Comparison of ENCODE assay signal across 8 mouse cellular contexts in genomic region chr2:30171371-30171996, GRCm38 (mm10). TPM values are rescaled to one million over a fixed set of nuclear protein-coding genes. Genes with fewer than 3 reads are reported as not detected.
A peak's percentile ranks its signal among the peaks of the same experiment; 100 is the strongest.
DNase-seq lines count a peak whose midpoint lies in the region; ATAC-seq and TF ChIP-seq lines count a peak whose summit lies in the region.

Gene Endog, plus strand, starts transcription at chr2:30171493.

- peak within 1 kb of the TSS; percentile 84 for H3K4me3 ChIP-seq in E14TG2a.4 (replicated peaks; ENCODE audit: low read length)
- peak within 1 kb of the TSS; percentile 63 for H3K4me3 ChIP-seq in forebrain, embryonic 13.5 days
- H3K4me3 ChIP-seq in heart, postnatal 0 days (ENCODE audit: low read depth, low read length): peak within 1 kb of the TSS; percentile 71
- peak within 1 kb of the TSS; percentile 66 for H3K4me3 ChIP-seq in liver, embryonic 15.5 days (replicated peaks)
- peak within 1 kb of the TSS; percentile 62 for H3K4me3 ChIP-seq in neural tube, embryonic 11.5 days (ENCODE audit: low read depth, low read length)
- H3K4me3 ChIP-seq in stomach, embryonic 16.5 days (replicated peaks; ENCODE audit: low read length): peak within 1 kb of the TSS; percentile 67

- peaks cover 8% of the 10 kb centered on the region for H3K9me3 ChIP-seq in E14TG2a.4 (ENCODE audit: low read length)
- peaks cover 13% of the 10 kb centered on the region for H3K9me3 ChIP-seq in forebrain, embryonic 13.5 days (replicated peaks)
- peaks cover 6% of the 10 kb centered on the region for H3K9me3 ChIP-seq in heart, postnatal 0 days (replicated peaks; ENCODE audit: control insufficient read depth, low read length)
- peaks cover 6% of the 10 kb centered on the region for H3K9me3 ChIP-seq in liver, embryonic 15.5 days (replicated peaks)
- H3K9me3 ChIP-seq in neural tube, embryonic 11.5 days (ENCODE audit: control insufficient read depth, low read length): 0 out of 2 replicates have a peak, but pooled peaks cover 3% of the 10 kb centered on the region
- peaks cover 7% of the 10 kb centered on the region for H3K9me3 ChIP-seq in stomach, embryonic 16.5 days (replicated peaks; ENCODE audit: control insufficient read depth, low read length)

- H3K9ac ChIP-seq in forebrain, embryonic 13.5 days: peak within 1 kb of the TSS; percentile 76
- peak within 1 kb of the TSS; percentile 70 for H3K9ac ChIP-seq in heart, postnatal 0 days (replicated peaks; ENCODE audit: low read depth, low read length)
- H3K9ac ChIP-seq in liver, embryonic 15.5 days: peak within 1 kb of the TSS; percentile 60
- peak within 1 kb of the TSS; percentile 73 for H3K9ac ChIP-seq in neural tube, embryonic 11.5 days (ENCODE audit: low read length)
- peak within 1 kb of the TSS; percentile 85 for H3K9ac ChIP-seq in stomach, embryonic 16.5 days (ENCODE audit: low read length)

- peak within 1 kb of the TSS; percentile 91 for H3K4me2 ChIP-seq in forebrain, embryonic 13.5 days
- H3K4me2 ChIP-seq in heart, postnatal 0 days (ENCODE audit: low read depth, low read length): peak within 1 kb of the TSS; percentile 78
- peak within 1 kb of the TSS; percentile 95 for H3K4me2 ChIP-seq in liver, embryonic 15.5 days
- peak within 1 kb of the TSS; percentile 94 for H3K4me2 ChIP-seq in neural tube, embryonic 11.5 days (ENCODE audit: low read depth)
- peak within 1 kb of the TSS; percentile 98 for H3K4me2 ChIP-seq in stomach, embryonic 16.5 days (ENCODE audit: low read depth, low read length)

- no peak for TF ChIP-seq EP300 in heart, postnatal 0 days (IDR thresholded peaks at IDR 0.05; ENCODE audit: low read depth)

- peaks cover 44% of the 10 kb centered on the region for H3K36me3 ChIP-seq in E14TG2a.4 (ENCODE audit: insufficient read depth, low read length)
- H3K36me3 ChIP-seq in forebrain, embryonic 13.5 days (ENCODE audit: poor library complexity, severe bottlenecking): peaks cover 41% of the 10 kb centered on the region
- peaks cover 38% of the 10 kb centered on the region for H3K36me3 ChIP-seq in heart, postnatal 0 days (replicated peaks; ENCODE audit: control insufficient read depth, insufficient read depth, low read length)
- peaks cover 40% of the 10 kb centered on the region for H3K36me3 ChIP-seq in liver, embryonic 15.5 days (replicated peaks)
- peaks cover 17% of the 10 kb centered on the region for H3K36me3 ChIP-seq in neural tube, embryonic 11.5 days (ENCODE audit: control insufficient read depth, insufficient read depth, low read length)
- peaks cover 21% of the 10 kb centered on the region for H3K36me3 ChIP-seq in stomach, embryonic 16.5 days (ENCODE audit: control insufficient read depth, insufficient read depth, low read length)

- ATAC-seq in forebrain, embryonic 13.5 days: peak; percentile 96
- ATAC-seq in heart, postnatal 0 days (ENCODE audit: insufficient read depth, low read depth): peak; percentile 98
- ATAC-seq in liver, embryonic 15.5 days (ENCODE audit: insufficient read depth): peak; percentile 88
- peak; percentile 91 for ATAC-seq in neural tube, embryonic 11.5 days (ENCODE audit: insufficient read depth, low FRiP score, low TSS enrichment)
- ATAC-seq in stomach, embryonic 16.5 days (ENCODE audit: insufficient read depth, low FRiP score): peak; percentile 93

- peaks cover 37% of the 10 kb centered on the region for H3K4me1 ChIP-seq in E14TG2a.4 (replicated peaks; ENCODE audit: low read depth, low read length)
- peaks cover 11% of the 10 kb centered on the region for H3K4me1 ChIP-seq in forebrain, embryonic 13.5 days
- H3K4me1 ChIP-seq in heart, postnatal 0 days (ENCODE audit: control insufficient read depth, insufficient read depth): peaks cover 7% of the 10 kb centered on the region
- H3K4me1 ChIP-seq in liver, embryonic 15.5 days (replicated peaks): peaks cover 17% of the 10 kb centered on the region
- no peaks in the 10 kb centered on the region; the same call in 1 of the 2 replicates for H3K4me1 ChIP-seq in neural tube, embryonic 11.5 days (ENCODE audit: control insufficient read depth, insufficient read depth, low read length)
- H3K4me1 ChIP-seq in stomach, embryonic 16.5 days (ENCODE audit: control insufficient read depth, insufficient read depth, low read length): peaks cover 3% of the 10 kb centered on the region; the same call in 1 of the 2 replicates

- under 1% methylated on average over 75 of the region's 75 CpGs for WGBS in forebrain, embryonic 13.5 days
- under 1% methylated on average over 65 of the region's 75 CpGs for WGBS in heart, postnatal 0 days
- WGBS in liver, embryonic 15.5 days (ENCODE audit: insufficient replicate concordance): under 1% methylated on average over 75 of the region's 75 CpGs
- under 1% methylated on average over 74 of the region's 75 CpGs for WGBS in neural tube, embryonic 11.5 days
- under 1% methylated on average over 75 of the region's 75 CpGs for WGBS in stomach, embryonic 16.5 days

- DNase-seq in c-Kit-positive CD71-positive TER-119-positive erythroid progenitor cells, embryonic 14.5 days (ENCODE audit: low spot score): peak; percentile 66
- DNase-seq in heart, postnatal 0 days (ENCODE audit: low spot score): peak; percentile 91
- DNase-seq in kidney, postnatal 4 days: peak; percentile 85 to 91
- peak; percentile 85 for DNase-seq in neural tube, embryonic 11.5 days (ENCODE audit: low spot score)

- no peak for TF ChIP-seq CTCF in E14TG2a.4 (conservative IDR thresholded peaks at IDR 0.05; ENCODE audit: low read length)
- no peak for TF ChIP-seq CTCF in heart, postnatal 0 days (IDR thresholded peaks at IDR 0.05; ENCODE audit: low read depth)

- peaks cover 5% of the 10 kb centered on the region; the same call in 1 of the 2 replicates for H3K27me3 ChIP-seq in E14TG2a.4 (ENCODE audit: insufficient read depth, low read length)
- H3K27me3 ChIP-seq in forebrain, embryonic 13.5 days: no peaks in the 10 kb centered on the region
- no peaks in the 10 kb centered on the region for H3K27me3 ChIP-seq in heart, postnatal 0 days (ENCODE audit: control insufficient read depth, insufficient read depth, low read length)
- H3K27me3 ChIP-seq in liver, embryonic 15.5 days: no peaks in the 10 kb centered on the region
- H3K27me3 ChIP-seq in neural tube, embryonic 11.5 days (ENCODE audit: control insufficient read depth, insufficient read depth, low read length): no peaks in the 10 kb centered on the region
- no peaks in the 10 kb centered on the region for H3K27me3 ChIP-seq in stomach, embryonic 16.5 days (ENCODE audit: control insufficient read depth, insufficient read depth, low read length)

- H3K27ac ChIP-seq in forebrain, embryonic 13.5 days: peak within 1 kb of the TSS; percentile 91
- peak within 1 kb of the TSS; percentile 97 for H3K27ac ChIP-seq in heart, postnatal 0 days (ENCODE audit: low read depth)
- H3K27ac ChIP-seq in liver, embryonic 15.5 days (replicated peaks): peak within 1 kb of the TSS; percentile 68
- peak within 1 kb of the TSS; percentile 80 for H3K27ac ChIP-seq in neural tube, embryonic 11.5 days (ENCODE audit: low read depth, low read length)
- H3K27ac ChIP-seq in stomach, embryonic 16.5 days (ENCODE audit: low read length): peak within 1 kb of the TSS; percentile 89

RNA-seq across cellular contexts. Expression of gene Endog, which starts in this region (rescaled TPM):
- 9.5 and 10.4 TPM in 2 replicates for polyA plus RNA-seq in forebrain, embryonic 13.5 days (2015; fragmentation: Nextera tagmentation; extraction: Ambion mirVana)
- 124 and 127 TPM in 2 replicates for total RNA-seq in heart, postnatal 0 days (2014; rRNA removed; ENCODE audit: low replicate concordance)
- polyA plus RNA-seq in heart, postnatal 0 days (2015; fragmentation: Nextera tagmentation; extraction: Ambion mirVana): 72.9 and 73.0 TPM in 2 replicates
- 17.9 and 22.1 TPM in 2 replicates for polyA plus RNA-seq in liver, embryonic 15.5 days (2015; fragmentation: Nextera tagmentation; extraction: Ambion mirVana)
- 14.6 and 15.2 TPM in 2 replicates for polyA plus RNA-seq in neural tube, embryonic 11.5 days (2014; fragmentation: Nextera tagmentation; extraction: Ambion mirVana)
- 17.5 and 19.0 TPM in 2 replicates for polyA plus RNA-seq in stomach, embryonic 16.5 days (2015; fragmentation: Nextera tagmentation; extraction: Ambion mirVana)

Comparison
In these comparisons a context has a peak if more than half of its experiments do, and no peak if none do; other contexts are left out.
1. Peak in every context shown above with its lines: DNase-seq, ATAC-seq, H3K4me3 ChIP-seq and H3K27ac ChIP-seq.